Mouse (Mus musculus) lung, embryonic 14.5 days (tissue): ENCODE measurements around the gene Pkp3. TPM values are rescaled to one million over a fixed set of nuclear protein-coding genes. Genes with fewer than 3 reads are reported as not detected.
A peak's percentile ranks its signal among the peaks of the same experiment; 100 is the strongest.

ENCODE experiments used
- ATAC-seq: fragments of 200-750 bp; cut with Nextera tagmentation; 2 replicates; pipeline ENCODE4 v1.8.0; 2017; ENCODE audit warnings: mild to moderate bottlenecking, moderate TSS enrichment, moderate library complexity; ENCODE audit not compliant: insufficient read depth
- DNase-seq: peaks from one replicate; pipeline ENCODE4 v3.0.0-alpha.2; 2015
- H3K27ac ChIP-seq: fragments of 300-500 bp; sonication (generic); 2 replicates; pipeline ENCODE4 v1.5.1; 2014; ENCODE audit warnings: low read depth, mild to moderate bottlenecking, moderate library complexity
- H3K27me3 ChIP-seq: fragments of 300-500 bp; sonication (generic); 2 replicates; pipeline ENCODE4 v1.6.1; 2014; ENCODE audit warnings: low read length, control low read depth; ENCODE audit not compliant: insufficient read depth
- H3K36me3 ChIP-seq: fragments of 300-500 bp; sonication (generic); 2 replicates; pipeline ENCODE4 v1.6.1; 2014; ENCODE audit warnings: control low read depth; ENCODE audit not compliant: insufficient read depth
- H3K4me1 ChIP-seq: fragments of 300-500 bp; sonication (generic); 2 replicates; pipeline ENCODE4 v1.6.1; 2014; ENCODE audit warnings: antibody characterized with exemption, control low read depth; ENCODE audit not compliant: insufficient read depth
- H3K4me2 ChIP-seq: fragments of 300-500 bp; sonication (generic); 2 replicates; pipeline ENCODE4 v1.6.1; 2014; ENCODE audit warnings: mild to moderate bottlenecking
- H3K4me3 ChIP-seq: fragments of 300-500 bp; sonication (generic); 2 replicates; pipeline ENCODE4 v1.5.1; 2014; ENCODE audit warnings: low read depth, low read length
- H3K9ac ChIP-seq: fragments of 300-500 bp; sonication (generic); 2 replicates; pipeline ENCODE4 v1.6.1; 2014
- H3K9me3 ChIP-seq: fragments of 300-500 bp; sonication (generic); 2 replicates; pipeline ENCODE4 v1.6.1; 2016; ENCODE audit warnings: low read depth, low read length, control low read depth
- CTCF ChIP-seq: IDR thresholded peaks from 2 replicates; pipeline ENCODE4 v1.5.1; 2016; ENCODE audit warnings: antibody characterized with exemption, low read depth
- WGBS: fragments of 180-500 bp; shearing (Covaris S2); extraction: QIAGEN DNeasy Blood & Tissue Kit; methylation state at CpG from one replicate; pipeline ENCODE4 v1.1.7; 2014; 5-methylcytosine and 5-hydroxymethylcytosine counted together
- polyA plus RNA-seq: library from polyadenylated mRNA; unstranded; fragments of >200 nt; fragmentation: Nextera tagmentation; extraction: Ambion mirVana; gene quantifications from 2 replicates; pipeline ENCODE4 v1.2.1, GENCODE M21; 2014

Pkp3 gene
- polyA plus RNA-seq, 1 experiment from 2014 or later = 8.7 TPM

- WGBS = 87% methylated on average over 3 of the region's 3 CpGs
- H3K36me3 ChIP-seq = peaks cover 18% of the 10 kb centered on the region; the same call in 1 of the 2 replicates
- no peak for ATAC-seq
- TF ChIP-seq CTCF = no peak
- no peak overlapping the region for H3K9ac ChIP-seq
- H3K27me3 ChIP-seq = peaks cover 9% of the 10 kb centered on the region; the same call in 1 of the 2 replicates
- no peak overlapping the region for H3K4me2 ChIP-seq
- H3K4me1 ChIP-seq = peaks cover 13% of the 10 kb centered on the region
- H3K4me3 ChIP-seq = no peak overlapping the region
- DNase-seq = no peak
- H3K9me3 ChIP-seq = no peaks in the 10 kb centered on the region
- H3K27ac ChIP-seq = no peak overlapping the region
Observed at GRCm38 (mm10) chr7:141063353-141063752, 14.7 kb upstream of the Pkp3 start.

- ATAC-seq (no peak), DNase-seq (no peak)
- Histone ChIP-seq H3K36me3 (peaks cover 18% of the 10 kb centered on the region; the same call in 1 of the 2 replicates), H3K27me3 (peaks cover 9% of the 10 kb centered on the region; the same call in 1 of the 2 replicates), H3K27ac (no peak overlapping the region), H3K4me3 (no peak overlapping the region), H3K4me1 (peaks cover 13% of the 10 kb centered on the region), H3K4me2 (no peak overlapping the region), H3K9me3 (no peaks in the 10 kb centered on the region), H3K9ac (no peak overlapping the region)
- TF ChIP-seq CTCF = no peak
- 70% methylated on average over 7 of the region's 7 CpGs for WGBS
Observed at GRCm38 (mm10) chr7:141064175-141064574, 13.8 kb upstream of the Pkp3 start.

- Histone ChIP-seq H3K27me3 (peaks cover 11% of the 10 kb centered on the region; the same call in 1 of the 2 replicates), H3K4me1 (peaks cover 13% of the 10 kb centered on the region), H3K9ac (no peak overlapping the region), H3K4me3 (no peak overlapping the region), H3K9me3 (no peaks in the 10 kb centered on the region), H3K4me2 (no peak overlapping the region), H3K36me3 (peaks cover 18% of the 10 kb centered on the region; the same call in 1 of the 2 replicates), H3K27ac (no peak overlapping the region)
- 89% methylated on average over 7 of the region's 7 CpGs for WGBS
- no peak for TF ChIP-seq CTCF
- DNase-seq (no peak), ATAC-seq (no peak)
Observed at GRCm38 (mm10) chr7:141064576-141064975, 13.4 kb upstream of the Pkp3 start.

GRCm38 (mm10) chr7:141068351-141068750, 9.7 kb upstream of the Pkp3 start:
- no peak overlapping the region for H3K27ac ChIP-seq
- 67% methylated on average over 19 of the region's 19 CpGs for WGBS
- H3K9ac ChIP-seq = no peak overlapping the region
- peaks cover 18% of the 10 kb centered on the region; the same call in 1 of the 2 replicates for H3K36me3 ChIP-seq
- no peak overlapping the region for H3K4me3 ChIP-seq
- H3K4me2 ChIP-seq = no peak overlapping the region
- peaks cover 28% of the 10 kb centered on the region for H3K27me3 ChIP-seq
- DNase-seq (no peak), ATAC-seq (no peak)
- H3K9me3 ChIP-seq = no peaks in the 10 kb centered on the region
- no peaks in the 10 kb centered on the region for H3K4me1 ChIP-seq
- TF ChIP-seq CTCF = no peak

- Histone ChIP-seq H3K9ac (peak overlapping the region; percentile 47), H3K9me3 (no peaks in the 10 kb centered on the region), H3K4me2 (peak overlapping the region; percentile 76), H3K27me3 (peaks cover 28% of the 10 kb centered on the region), H3K4me1 (no peaks in the 10 kb centered on the region), H3K27ac (no peak overlapping the region), H3K4me3 (peak overlapping the region; percentile 34), H3K36me3 (peaks cover 7% of the 10 kb centered on the region; the same call in 1 of the 2 replicates)
- 1% methylated on average over 51 of the region's 51 CpGs for WGBS
- ATAC-seq = peak; percentile 54; the same call in 1 of the 2 replicates
- peak; percentile 85 for TF ChIP-seq CTCF
- DNase-seq = peak; percentile 90
Observed at GRCm38 (mm10) chr7:141070058-141070862, 7.8 kb upstream of the Pkp3 start.

GRCm38 (mm10) chr7:141072017-141072745, 5.8 kb upstream of the Pkp3 start:
- no peaks in the 10 kb centered on the region for H3K9me3 ChIP-seq
- ATAC-seq = no peak
- H3K27me3 ChIP-seq = peaks cover 28% of the 10 kb centered on the region
- peak; percentile 44 for DNase-seq
- no peak overlapping the region for H3K4me2 ChIP-seq
- H3K4me3 ChIP-seq = no peak overlapping the region
- TF ChIP-seq CTCF = peak; percentile 69
- 21% methylated on average over 23 of the region's 23 CpGs for WGBS
- H3K9ac ChIP-seq = no peak overlapping the region
- H3K36me3 ChIP-seq = peaks cover 4% of the 10 kb centered on the region; the same call in 1 of the 2 replicates
- H3K4me1 ChIP-seq = no peaks in the 10 kb centered on the region
- no peak overlapping the region for H3K27ac ChIP-seq

- Histone ChIP-seq H3K27me3 (peaks cover 28% of the 10 kb centered on the region), H3K9me3 (no peaks in the 10 kb centered on the region), H3K4me3 (no peak overlapping the region), H3K4me2 (no peak overlapping the region), H3K4me1 (no peaks in the 10 kb centered on the region), H3K27ac (no peak overlapping the region), H3K36me3 (no peaks in the 10 kb centered on the region), H3K9ac (no peak overlapping the region)
- TF ChIP-seq CTCF = no peak
- WGBS = 67% methylated on average over 4 of the region's 4 CpGs
- ATAC-seq (no peak), DNase-seq (no peak)
Observed at GRCm38 (mm10) chr7:141073782-141074181, 4.2 kb upstream of the Pkp3 start.
